Mouse (Mus musculus) myocyte (in vitro differentiated cells): ENCODE results near the gene Coro2b.

Experiments used
- CEBPB ChIP-seq: IDR thresholded peaks from 2 replicates; pipeline ENCODE4 v1.6.1; 2011; ENCODE audit warnings: mild to moderate bottlenecking, moderate library complexity; ENCODE audit not compliant: poor library complexity, insufficient read depth, severe bottlenecking
- E2F4 ChIP-seq: IDR thresholded peaks from one replicate; pipeline ENCODE4 v1.6.1; 2011; ENCODE audit warnings: mild to moderate bottlenecking, control low read depth, moderate library complexity; ENCODE audit not compliant: insufficient read depth
- MYOD1 ChIP-seq, 3 experiments: IDR thresholded peaks; one replicate each; pipeline ENCODE4 v1.6.1; 2011; ENCODE audit warnings: control low read depth in 2 of 3, low read depth in 2 of 3, mild to moderate bottlenecking in 2 of 3, moderate library complexity in 1 of 3; ENCODE audit not compliant: insufficient read length in 2 of 3, control insufficient read depth in 1 of 3
- MYOG ChIP-seq, 3 experiments: IDR thresholded peaks; one replicate each; pipeline ENCODE4 v1.6.1; 2011; ENCODE audit warnings: control low read depth in 2 of 3, low read depth in 2 of 3, mild to moderate bottlenecking in 2 of 3; ENCODE audit not compliant: insufficient read length in 2 of 3, control insufficient read depth in 1 of 3, insufficient read depth in 1 of 3
- POLR2A ChIP-seq: IDR thresholded peaks from one replicate; pipeline ENCODE4 v1.6.1; 2011; ENCODE audit warnings: low read depth, mild to moderate bottlenecking, control low read depth, moderate library complexity; ENCODE audit not compliant: insufficient read length
- POLR2AphosphoS2 ChIP-seq: IDR thresholded peaks from one replicate; pipeline ENCODE4 v1.6.1; 2011; ENCODE audit warnings: low read depth, control low read depth; ENCODE audit not compliant: insufficient read length
- TCF3 ChIP-seq: IDR thresholded peaks from one replicate; pipeline ENCODE4 v1.6.1; 2011; ENCODE audit warnings: low read depth, control low read depth; ENCODE audit not compliant: insufficient read length

GRCm38 (mm10) chr9:62520933-62521332 lies 15.9 kb downstream of the Coro2b start:
- TF ChIP-seq POLR2A = no peak
- no peak for TF ChIP-seq CEBPB
- no peak for TF ChIP-seq POLR2AphosphoS2
- TF ChIP-seq E2F4 = no peak
- no peak for TF ChIP-seq MYOD1 (IDR thresholded peaks at IDR 0.05; ENCODE audit: control insufficient read depth in 1 of 3, insufficient read length in 2 of 3, low read depth in 2 of 3)
- TF ChIP-seq MYOG (IDR thresholded peaks at IDR 0.05; ENCODE audit: control insufficient read depth in 1 of 3, insufficient read depth in 1 of 3, insufficient read length in 2 of 3, low read depth in 2 of 3) = no peak
- TF ChIP-seq TCF3 = no peak
